Mouse (Mus musculus) heart, embryonic 13.5 days (tissue): ENCODE measurements around the gene Grin2b. TPM values are rescaled to one million over a fixed set of nuclear protein-coding genes. Genes with fewer than 3 reads are reported as not detected.

Experiments
- ATAC-seq: fragments of 200-750 bp; cut with Nextera tagmentation; 2 replicates; pipeline ENCODE4 v1.8.0; 2017; ENCODE audit warnings: moderate TSS enrichment; ENCODE audit not compliant: insufficient number of reproducible peaks, low FRiP score, low TSS enrichment; ENCODE audit errors: extremely low read depth
- H3K27ac ChIP-seq: fragments of 300-500 bp; sonication (generic); replicated peaks from 2 replicates; pipeline ENCODE4 v1.5.1; 2015; ENCODE audit warnings: moderate library complexity, mild to moderate bottlenecking, inconsistent platforms
- H3K27me3 ChIP-seq: fragments of 300-500 bp; sonication (generic); replicated peaks from 2 replicates; pipeline ENCODE4 v1.6.1; 2015; ENCODE audit warnings: mild to moderate bottlenecking, inconsistent platforms
- H3K36me3 ChIP-seq: fragments of 300-500 bp; sonication (generic); 2 replicates; pipeline ENCODE4 v1.6.1; 2015; ENCODE audit warnings: mild to moderate bottlenecking, inconsistent platforms
- H3K4me1 ChIP-seq: fragments of 300-500 bp; sonication (generic); 2 replicates; pipeline ENCODE4 v1.6.1; 2015; ENCODE audit warnings: inconsistent platforms
- H3K4me2 ChIP-seq: fragments of 300-500 bp; sonication (generic); 2 replicates; pipeline ENCODE4 v1.6.1; 2015; ENCODE audit warnings: inconsistent platforms, mild to moderate bottlenecking, moderate library complexity
- H3K4me3 ChIP-seq: fragments of 300-500 bp; sonication (generic); 2 replicates; pipeline ENCODE4 v1.5.1; 2015; ENCODE audit warnings: moderate library complexity, mild to moderate bottlenecking, inconsistent platforms
- H3K9ac ChIP-seq: fragments of 300-500 bp; sonication (generic); 2 replicates; pipeline ENCODE4 v1.6.1; 2015; ENCODE audit warnings: inconsistent platforms, mild to moderate bottlenecking, moderate library complexity
- H3K9me3 ChIP-seq: fragments of 300-500 bp; sonication (generic); 2 replicates; pipeline ENCODE4 v1.6.1; 2016; ENCODE audit warnings: inconsistent platforms
- WGBS: fragments of 180-500 bp; shearing (Covaris S2); methylation state at CpG from one replicate; pipeline ENCODE4 v1.1.7; 2015; ENCODE audit warnings: mixed read lengths; 5-methylcytosine and 5-hydroxymethylcytosine counted together
- polyA plus RNA-seq: library from polyadenylated mRNA; unstranded; fragments of >200 nt; fragmentation: Nextera tagmentation; extraction: Ambion mirVana; gene quantifications from 2 replicates; pipeline ENCODE4 v1.2.1, GENCODE M21; 2015

Gene Grin2b
- polyA plus RNA-seq, 1 experiment from 2014 or later = 0.05 TPM

GRCm38 (mm10) chr6:135943121-135943617, 230.1 kb downstream of the Grin2b start:
- no peak overlapping the region for H3K27ac ChIP-seq
- H3K36me3 ChIP-seq = no peaks in the 10 kb centered on the region
- no peak overlapping the region for H3K4me3 ChIP-seq
- H3K4me1 ChIP-seq = no peaks in the 10 kb centered on the region
- H3K27me3 ChIP-seq = no peaks in the 10 kb centered on the region
- ATAC-seq = no peak
- no peak overlapping the region for H3K9ac ChIP-seq
- WGBS = 71% methylated on average over 6 of the region's 6 CpGs
- no peaks in the 10 kb centered on the region for H3K9me3 ChIP-seq
- H3K4me2 ChIP-seq = no peak overlapping the region

- Histone ChIP-seq H3K27ac (no peak overlapping the region), H3K36me3 (no peaks in the 10 kb centered on the region), H3K4me3 (no peak overlapping the region), H3K27me3 (no peaks in the 10 kb centered on the region), H3K9ac (no peak overlapping the region), H3K4me1 (no peaks in the 10 kb centered on the region), H3K9me3 (no peaks in the 10 kb centered on the region), H3K4me2 (no peak overlapping the region)
- ATAC-seq = no peak
- WGBS = 78% methylated on average over 3 of the region's 3 CpGs
Measured at GRCm38 (mm10) chr6:135932924-135933323, 240.4 kb downstream of the Grin2b start.

GRCm38 (mm10) chr6:135932400-135932920, 240.9 kb downstream of the Grin2b start:
- WGBS = 67% methylated on average over 6 of the region's 6 CpGs
- Histone ChIP-seq H3K27ac (no peak overlapping the region), H3K9ac (no peak overlapping the region), H3K4me1 (no peaks in the 10 kb centered on the region), H3K4me2 (no peak overlapping the region), H3K27me3 (no peaks in the 10 kb centered on the region), H3K9me3 (no peaks in the 10 kb centered on the region), H3K4me3 (no peak overlapping the region), H3K36me3 (no peaks in the 10 kb centered on the region)
- no peak for ATAC-seq

- Histone ChIP-seq H3K9ac (no peak overlapping the region), H3K4me1 (no peaks in the 10 kb centered on the region), H3K27me3 (no peaks in the 10 kb centered on the region), H3K27ac (no peak overlapping the region), H3K36me3 (no peaks in the 10 kb centered on the region), H3K4me3 (no peak overlapping the region), H3K4me2 (no peak overlapping the region), H3K9me3 (peaks cover 3% of the 10 kb centered on the region; the same call in 1 of the 2 replicates)
- ATAC-seq = no peak
Measured at GRCm38 (mm10) chr6:135917676-135918075, 255.6 kb downstream of the Grin2b start.

- 81% methylated on average over 5 of the region's 5 CpGs for WGBS
- Histone ChIP-seq H3K36me3 (no peaks in the 10 kb centered on the region), H3K27me3 (no peaks in the 10 kb centered on the region; the same call in 1 of the 2 replicates), H3K27ac (no peak overlapping the region), H3K9ac (no peak overlapping the region), H3K4me3 (no peak overlapping the region), H3K9me3 (peaks cover 3% of the 10 kb centered on the region; the same call in 1 of the 2 replicates), H3K4me2 (no peak overlapping the region), H3K4me1 (no peaks in the 10 kb centered on the region)
- no peak for ATAC-seq
Measured at GRCm38 (mm10) chr6:135914608-135915007, 258.7 kb downstream of the Grin2b start.

GRCm38 (mm10) chr6:135912114-135912513, 261.2 kb downstream of the Grin2b start:
- no peak overlapping the region for H3K4me2 ChIP-seq
- H3K36me3 ChIP-seq = no peaks in the 10 kb centered on the region
- no peak overlapping the region for H3K4me3 ChIP-seq
- WGBS = 83% methylated on average over 3 of the region's 3 CpGs
- H3K9ac ChIP-seq = no peak overlapping the region
- H3K9me3 ChIP-seq = peaks cover 3% of the 10 kb centered on the region; the same call in 1 of the 2 replicates
- H3K4me1 ChIP-seq = peaks cover 13% of the 10 kb centered on the region
- ATAC-seq = no peak
- peaks cover 1% of the 10 kb centered on the region; the same call in 1 of the 2 replicates for H3K27me3 ChIP-seq
- H3K27ac ChIP-seq = no peak overlapping the region

- Histone ChIP-seq H3K9me3 (peaks cover 3% of the 10 kb centered on the region; the same call in 1 of the 2 replicates), H3K4me2 (no peak overlapping the region), H3K27ac (no peak overlapping the region), H3K27me3 (peaks cover 11% of the 10 kb centered on the region), H3K36me3 (no peaks in the 10 kb centered on the region), H3K4me1 (peaks cover 16% of the 10 kb centered on the region), H3K4me3 (no peak overlapping the region), H3K9ac (no peak overlapping the region)
- no peak for ATAC-seq
- 71% methylated on average over 6 of the region's 6 CpGs for WGBS
Measured at GRCm38 (mm10) chr6:135911131-135911530, 262.2 kb downstream of the Grin2b start.

- Histone ChIP-seq H3K4me1 (peaks cover 16% of the 10 kb centered on the region), H3K9me3 (no peaks in the 10 kb centered on the region), H3K4me2 (peak overlapping the region; percentile 52), H3K4me3 (no peak overlapping the region), H3K27me3 (peaks cover 26% of the 10 kb centered on the region), H3K36me3 (no peaks in the 10 kb centered on the region), H3K9ac (no peak overlapping the region), H3K27ac (no peak overlapping the region)
- 20% methylated on average over 20 of the region's 20 CpGs for WGBS
- no peak for ATAC-seq
Measured at GRCm38 (mm10) chr6:135907540-135908320, 265.6 kb downstream of the Grin2b start.

DNA sequence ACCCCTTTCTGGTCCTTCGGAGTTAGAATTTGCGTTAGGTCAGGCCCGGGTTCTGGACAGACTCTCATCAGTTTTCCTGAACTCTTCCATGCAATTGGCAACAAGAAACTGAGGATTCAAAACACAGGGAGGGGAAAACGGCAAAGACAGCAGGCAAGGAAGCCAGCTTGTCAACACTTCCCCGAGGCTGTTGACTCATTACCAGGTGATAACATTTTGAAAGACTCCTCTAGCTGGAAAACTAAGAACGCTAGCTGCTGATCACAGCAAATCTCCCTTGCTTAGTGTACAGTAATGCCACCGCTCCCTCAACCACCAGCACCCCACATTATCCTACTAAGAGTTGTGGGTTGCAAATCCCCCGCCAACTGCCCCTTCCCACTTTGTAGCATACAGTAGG, 266.2 kb downstream of the Grin2b start:
- Histone ChIP-seq H3K9ac (no peak overlapping the region), H3K27me3 (peaks cover 31% of the 10 kb centered on the region), H3K4me2 (peak overlapping the region; percentile 52), H3K4me1 (peaks cover 16% of the 10 kb centered on the region), H3K4me3 (no peak overlapping the region), H3K27ac (no peak overlapping the region), H3K9me3 (no peaks in the 10 kb centered on the region), H3K36me3 (no peaks in the 10 kb centered on the region)
- WGBS = 39% methylated on average over 8 of the region's 8 CpGs
- no peak for ATAC-seq

DNA sequence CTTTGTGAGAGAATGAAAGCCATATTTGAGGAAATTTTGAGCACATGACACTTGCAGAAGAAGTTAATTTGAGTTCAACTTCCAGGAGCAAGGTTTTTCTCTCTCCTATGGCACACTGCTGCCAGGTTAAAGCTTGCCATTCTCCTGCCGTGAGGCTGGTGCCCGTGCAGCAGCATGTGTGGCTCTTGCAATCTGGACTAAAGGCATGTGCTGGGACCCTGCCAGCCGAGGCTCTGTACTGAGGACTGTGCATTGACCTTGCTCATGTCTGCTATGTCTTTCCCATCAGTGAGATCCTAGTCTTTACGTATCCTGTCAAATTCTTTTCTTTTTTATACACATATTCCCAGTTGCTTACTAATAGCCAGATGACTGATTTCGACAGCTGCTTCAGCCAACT, 268.9 kb downstream of the Grin2b start:
- Histone ChIP-seq H3K9me3 (no peaks in the 10 kb centered on the region), H3K4me3 (no peak overlapping the region)
- 50% methylated on average over 5 of the region's 5 CpGs for WGBS

GRCm38 (mm10) chr6:135900410-135900809, 272.9 kb downstream of the Grin2b start:
- Histone ChIP-seq H3K27ac (no peak overlapping the region), H3K4me1 (no peaks in the 10 kb centered on the region), H3K9ac (no peak overlapping the region), H3K4me2 (no peak overlapping the region), H3K9me3 (no peaks in the 10 kb centered on the region), H3K27me3 (peaks cover 15% of the 10 kb centered on the region), H3K36me3 (no peaks in the 10 kb centered on the region), H3K4me3 (no peak overlapping the region)
- WGBS = 75% methylated on average over 10 of the region's 10 CpGs
- no peak for ATAC-seq

More for the DNA sequence above, 268.9 kb downstream of the Grin2b start:
- Histone ChIP-seq H3K4me1 (peaks cover 16% of the 10 kb centered on the region), H3K27ac (no peak overlapping the region), H3K27me3 (peaks cover 33% of the 10 kb centered on the region), H3K4me2 (no peak overlapping the region), H3K36me3 (no peaks in the 10 kb centered on the region), H3K9ac (no peak overlapping the region)
- no peak for ATAC-seq
